Mouse (Mus musculus) layer of hippocampus, postnatal 36 days (tissue): ENCODE measurements around the gene Gins3. TPM values are rescaled to one million over a fixed set of nuclear protein-coding genes. Genes with fewer than 3 reads are reported as not detected.

Source experiments
- total RNA-seq, 2 experiments: library from RNA; stranded (reverse); gene quantifications; 2 replicates each; pipeline ENCODE4 v1.2.3; 2021

Gins3 gene
- total RNA-seq, 2 experiments from 2014 or later: 1.6 to 1.8 TPM

Other genes with a start within 250 kb of the Gins3 start
- 10 to 100 TPM; 55.4 to 63.9 TPM for gene Cfap20, start 198.6 kb upstream of the Gins3 start, total RNA-seq
- gene Csnk2a2, start 143.4 kb upstream of the Gins3 start, total RNA-seq: 10 to 100 TPM; 66.9 to 71.8 TPM
- 1 to 10 TPM in 1 of 2 experiments, under 1 TPM in 1; 0.68 to 1.3 TPM for gene Ccdc113, start 99.4 kb upstream of the Gins3 start, total RNA-seq
- not detected for gene Prss54, start 57.1 kb upstream of the Gins3 start, total RNA-seq
- gene Ndrg4, start 43.5 kb downstream of the Gins3 start, total RNA-seq: 1,000 to 10,000 TPM; 1,402 to 1,427 TPM
- gene Setd6, start 82.4 kb downstream of the Gins3 start, total RNA-seq: 10 to 100 TPM; 19.5 to 21.1 TPM
- 100 to 1,000 TPM; 125 to 150 TPM for gene Cnot1, start 174.0 kb downstream of the Gins3 start, total RNA-seq
- gene Sap18b, start 191.9 kb downstream of the Gins3 start, total RNA-seq: 100 to 1,000 TPM; 129 to 132 TPM
- 10 to 100 TPM; 30.7 to 31.4 TPM for gene Slc38a7, start 220.1 kb downstream of the Gins3 start, total RNA-seq